ENCODE assay signal across 9 mouse cellular contexts in genomic region chr4:99881882-99882281, GRCm38 (mm10). TPM values are rescaled to one million over a fixed set of nuclear protein-coding genes. Genes with fewer than 3 reads are reported as not detected.
DNase-seq lines count a peak whose midpoint lies in the region; ATAC-seq and TF ChIP-seq lines count a peak whose summit lies in the region.
"Had no signal": no experiment of that assay in that cellular context is flagged by ENCODE, and none has a peak within 500 bp of the region (broad histone marks: within the 10 kb centered on the region; RNA-seq: fewer than 3 reads in every experiment).

No protein-coding gene starts in this region.

- no peak for ATAC-seq in forebrain, embryonic 13.5 days

- H3K36me3 ChIP-seq in forebrain, embryonic 13.5 days (ENCODE audit: poor library complexity, severe bottlenecking), result no peaks in the 10 kb centered on the region
- H3K36me3 ChIP-seq: liver, embryonic 13.5 days had no signal

- peak; percentile 3 to 47 for DNase-seq in heart, adult 18-20 months
- no peak for DNase-seq in heart, adult 9 months (ENCODE audit: low spot score in 2 of 2)
- DNase-seq in lung, adult 2 months, result no peak
- no peak for DNase-seq in lung, postnatal 4 days
- peak; percentile 52 for DNase-seq in adipocyte (ENCODE audit: low spot score)
- peak; percentile 25 for DNase-seq in lung, postnatal 14 days
- no peak for DNase-seq in gastrocnemius, postnatal 4 days (ENCODE audit: low spot score in 2 of 2)
- DNase-seq: liver, embryonic 13.5 days had no signal

- no peak overlapping the region for H3K9ac ChIP-seq in forebrain, embryonic 13.5 days
- H3K9ac ChIP-seq: liver, embryonic 13.5 days had no signal

- no peaks in the 10 kb centered on the region for H3K27me3 ChIP-seq in forebrain, embryonic 13.5 days
- H3K27me3 ChIP-seq: liver, embryonic 13.5 days had no signal

- no peak overlapping the region for H3K4me2 ChIP-seq in forebrain, embryonic 13.5 days
- H3K4me2 ChIP-seq: liver, embryonic 13.5 days had no signal

- H3K9me3 ChIP-seq in forebrain, embryonic 13.5 days (replicated peaks), result no peaks in the 10 kb centered on the region
- H3K9me3 ChIP-seq: liver, embryonic 13.5 days had no signal

- H3K4me3 ChIP-seq in lung, adult 2 months (replicated peaks; ENCODE audit: extremely low read depth, low read depth, low read length), result no peak overlapping the region
- H3K4me3 ChIP-seq in forebrain, embryonic 13.5 days, result no peak overlapping the region
- H3K4me3 ChIP-seq: liver, embryonic 13.5 days had no signal

- TF ChIP-seq CTCF in lung, adult 2 months (IDR thresholded peaks at IDR 0.05; ENCODE audit: insufficient read depth, low read length), result peak; percentile 6; the same call in 1 of the 2 replicates

- TF ChIP-seq POLR2A in lung, adult 2 months (IDR thresholded peaks at IDR 0.05; ENCODE audit: borderline replicate concordance, extremely low read depth, low read depth, low read length), result no peak

- no peaks in the 10 kb centered on the region for H3K4me1 ChIP-seq in lung, adult 2 months (ENCODE audit: control insufficient read depth, insufficient read depth, low read length)
- H3K4me1 ChIP-seq in forebrain, embryonic 13.5 days, result peaks cover 6% of the 10 kb centered on the region
- H3K4me1 ChIP-seq: liver, embryonic 13.5 days had no signal

- no peak overlapping the region for H3K27ac ChIP-seq in forebrain, embryonic 13.5 days
- H3K27ac ChIP-seq: liver, embryonic 13.5 days had no signal

RNA-seq across cellular contexts. Expression of gene Pgm1, which starts 47.3 kb away (rescaled TPM):
- total RNA-seq in heart, adult 18-20 months (2021), result 100 to 1,000 TPM; 219 to 241 TPM
- 31.4 and 45.2 TPM in 2 replicates for polyA plus RNA-seq in lung, adult 2 months (2012; rRNA removed)
- total RNA-seq in gastrocnemius, postnatal 4 days (2021), result 100 to 1,000 TPM; 498 to 511 TPM
- 30.8 and 32.1 TPM in 2 replicates for polyA plus RNA-seq in forebrain, embryonic 13.5 days (2015; fragmentation: Nextera tagmentation; extraction: Ambion mirVana)

RNA-seq across cellular contexts. Expression of gene Itgb3bp, which starts 47.7 kb away (rescaled TPM):
- total RNA-seq in heart, adult 18-20 months (2021), result 1 to 10 TPM; 5.6 to 6.4 TPM
- 0.38 and 0.52 TPM in 2 replicates for polyA plus RNA-seq in lung, adult 2 months (2012; rRNA removed)
- 10 to 100 TPM in 1 of 2 experiments, 1 to 10 TPM in 1; 8.8 to 10.8 TPM for total RNA-seq in gastrocnemius, postnatal 4 days (2021)
- polyA plus RNA-seq in forebrain, embryonic 13.5 days (2015; fragmentation: Nextera tagmentation; extraction: Ambion mirVana), result 35.4 and 44.1 TPM in 2 replicates

RNA-seq across cellular contexts. Expression of gene Efcab7, which starts 52.9 kb away (rescaled TPM):
- 1 to 10 TPM in 1 of 2 experiments, under 1 TPM in 1; 0.65 to 2.2 TPM for total RNA-seq in heart, adult 18-20 months (2021)
- polyA plus RNA-seq in lung, adult 2 months (2012; rRNA removed), result 4.0 and 4.9 TPM in 2 replicates
- total RNA-seq in gastrocnemius, postnatal 4 days (2021), result 1 to 10 TPM; 4.7 to 6.6 TPM
- 22.3 and 28.5 TPM in 2 replicates for polyA plus RNA-seq in forebrain, embryonic 13.5 days (2015; fragmentation: Nextera tagmentation; extraction: Ambion mirVana)

Comparison
In these comparisons a context has a peak if more than half of its experiments do, and no peak if none do; other contexts are left out.
1. DNase-seq: peak in heart, adult 18-20 months (2 of 2), adipocyte (single experiment) and lung, postnatal 14 days (single experiment); none in heart, adult 9 months (0 of 2), lung, adult 2 months (single experiment), lung, postnatal 4 days (0 of 2) and gastrocnemius, postnatal 4 days (0 of 2).